Mouse (Mus musculus) heart, embryonic 15.5 days (tissue): ENCODE results near the gene Spock2. TPM values are rescaled to one million over a fixed set of nuclear protein-coding genes. Genes with fewer than 3 reads are reported as not detected.
"Not testable (repeated sequence)": the region's sequence is repeated elsewhere in the genome, so short reads cannot be mapped to it uniquely, and the experiment has no call there.

Experiments
- ATAC-seq: fragments of 200-750 bp; cut with Nextera tagmentation; replicated peaks from 2 replicates; pipeline ENCODE4 v1.8.0; 2017; ENCODE audit warnings: low read depth, moderate TSS enrichment; ENCODE audit not compliant: insufficient number of reproducible peaks, insufficient read depth, low FRiP score
- H3K27ac ChIP-seq: fragments of 300-500 bp; sonication (generic); 2 replicates; pipeline ENCODE4 v1.5.1; 2015; ENCODE audit warnings: mild to moderate bottlenecking, inconsistent platforms
- H3K27me3 ChIP-seq: fragments of 300-500 bp; sonication (generic); 2 replicates; pipeline ENCODE4 v1.6.1; 2015; ENCODE audit warnings: inconsistent platforms
- H3K36me3 ChIP-seq: fragments of 300-500 bp; sonication (generic); 2 replicates; pipeline ENCODE4 v1.6.1; 2015; ENCODE audit warnings: mild to moderate bottlenecking, inconsistent platforms
- H3K4me1 ChIP-seq: fragments of 300-500 bp; sonication (generic); replicated peaks from 2 replicates; pipeline ENCODE4 v1.6.1; 2015; ENCODE audit warnings: inconsistent platforms
- H3K4me2 ChIP-seq: fragments of 300-500 bp; sonication (generic); 2 replicates; pipeline ENCODE4 v1.6.1; 2015; ENCODE audit warnings: inconsistent platforms, mild to moderate bottlenecking, moderate library complexity
- H3K4me3 ChIP-seq: fragments of 300-500 bp; sonication (generic); 2 replicates; pipeline ENCODE4 v1.5.1; 2015; ENCODE audit warnings: mild to moderate bottlenecking, inconsistent platforms
- H3K9ac ChIP-seq: fragments of 300-500 bp; sonication (generic); 2 replicates; pipeline ENCODE4 v1.6.1; 2015; ENCODE audit warnings: mild to moderate bottlenecking, inconsistent platforms
- H3K9me3 ChIP-seq: fragments of 300-500 bp; sonication (generic); replicated peaks from 2 replicates; pipeline ENCODE4 v1.6.1; 2016; ENCODE audit warnings: inconsistent platforms
- WGBS: fragments of 180-500 bp; shearing (Covaris S2); methylation state at CpG from one replicate; pipeline ENCODE4 v1.1.7; 2015; ENCODE audit warnings: mixed read lengths; 5-methylcytosine and 5-hydroxymethylcytosine counted together
- polyA plus RNA-seq: library from polyadenylated mRNA; unstranded; fragments of >200 nt; fragmentation: Nextera tagmentation; extraction: Ambion mirVana; gene quantifications from 2 replicates; pipeline ENCODE4 v1.2.1, GENCODE M21; 2015

Gene Spock2
- polyA plus RNA-seq, 1 experiment from 2014 or later, result 3.8 TPM

DNA sequence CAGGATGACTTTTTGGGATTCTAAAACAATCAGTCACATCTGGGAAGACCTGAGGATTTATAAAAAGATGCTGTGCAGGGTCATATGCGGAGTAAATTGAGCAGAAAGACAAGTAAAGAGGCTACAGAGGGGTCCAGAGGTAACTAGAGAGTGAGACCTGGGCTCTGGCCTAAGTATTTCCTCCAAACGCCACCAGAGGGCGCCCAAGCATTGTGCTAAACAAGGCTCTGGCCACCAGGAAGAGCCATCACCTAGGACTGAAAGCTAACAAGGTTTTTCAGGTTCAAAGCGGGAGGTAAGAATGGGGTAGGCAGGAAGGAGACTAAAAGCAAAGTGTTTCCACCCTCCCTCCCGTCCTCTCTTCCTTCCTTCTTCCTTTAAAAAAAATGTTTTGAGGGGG is 42.1 kb downstream of the Spock2 start:
- Histone ChIP-seq H3K4me3 (no peak overlapping the region), H3K4me1 (no peaks in the 10 kb centered on the region), H3K9ac (no peak overlapping the region), H3K27ac (no peak overlapping the region), H3K4me2 (no peak overlapping the region), H3K9me3 (no peaks in the 10 kb centered on the region), H3K27me3 (peaks cover 17% of the 10 kb centered on the region), H3K36me3 (no peaks in the 10 kb centered on the region)
- ATAC-seq, result 0 out of 2 replicates have a peak, but pooled peaks have one; percentile 51
- WGBS, result 2% methylated on average over 5 of the region's 5 CpGs

DNA sequence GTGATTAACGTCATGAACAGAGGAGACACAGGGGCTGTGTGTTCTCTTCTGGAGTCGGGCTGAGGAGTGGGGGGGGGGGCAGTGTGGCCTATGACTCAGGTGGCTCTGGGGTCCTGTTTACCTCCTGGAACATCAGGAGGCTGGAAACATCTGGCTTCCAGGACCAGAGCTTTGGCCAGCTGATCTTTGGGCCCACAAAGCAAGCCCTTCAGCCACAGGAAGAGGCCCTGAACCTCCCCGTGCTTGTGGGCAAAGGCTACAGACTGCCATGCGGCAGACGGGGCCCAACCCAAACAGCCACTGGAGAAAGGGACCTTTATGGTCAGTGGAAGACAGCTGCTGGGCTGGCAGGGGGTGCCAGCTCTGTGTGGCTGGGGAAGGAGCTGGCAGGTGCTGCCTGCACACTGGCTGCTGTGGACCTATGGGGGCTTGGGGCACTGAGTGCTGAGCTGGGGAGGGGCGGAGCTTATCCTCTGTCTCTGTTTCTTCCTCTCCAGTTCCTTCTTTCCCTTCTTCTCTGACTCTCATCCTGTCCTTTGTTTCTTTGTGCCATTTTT is 45.2 kb downstream of the Spock2 start:
- Histone ChIP-seq H3K4me1 (no peaks in the 10 kb centered on the region), H3K4me3 (no peak overlapping the region), H3K4me2 (no peak overlapping the region), H3K9ac (no peak overlapping the region), H3K36me3 (no peaks in the 10 kb centered on the region), H3K27ac (no peak overlapping the region), H3K27me3 (peaks cover 12% of the 10 kb centered on the region), H3K9me3 (no peaks in the 10 kb centered on the region)
- 60% methylated on average over 6 of the region's 6 CpGs for WGBS
- no peak for ATAC-seq

DNA sequence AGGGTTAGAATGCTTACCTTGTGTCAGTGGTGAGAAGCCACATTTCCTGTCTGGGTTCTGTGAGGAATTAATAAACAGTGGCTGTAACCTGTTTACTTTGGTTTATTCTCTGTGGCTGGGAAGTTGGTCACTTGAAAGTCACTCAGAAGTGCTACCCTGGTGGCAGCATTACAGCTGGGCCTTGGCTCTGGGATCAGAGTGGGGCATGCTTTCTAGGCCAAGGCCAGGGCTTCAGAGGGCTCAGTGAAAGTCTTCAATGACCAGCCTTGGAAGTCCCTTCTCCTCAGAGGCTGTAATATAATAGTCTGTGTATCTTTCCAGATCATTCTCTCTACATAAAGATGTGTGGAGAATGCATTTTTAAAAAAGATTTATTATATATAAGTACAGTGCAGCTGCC is 50.0 kb downstream of the Spock2 start:
- H3K9ac ChIP-seq, result no peak overlapping the region
- H3K4me1 ChIP-seq, result no peaks in the 10 kb centered on the region
- no peaks in the 10 kb centered on the region for H3K36me3 ChIP-seq
- no peaks in the 10 kb centered on the region for H3K9me3 ChIP-seq
- H3K27ac ChIP-seq, result no peak overlapping the region
- no peak for ATAC-seq
- 0 out of 2 replicates have a peak, but pooled peaks cover 3% of the 10 kb centered on the region for H3K27me3 ChIP-seq
- H3K4me3 ChIP-seq, result no peak overlapping the region
- H3K4me2 ChIP-seq, result no peak overlapping the region

DNA sequence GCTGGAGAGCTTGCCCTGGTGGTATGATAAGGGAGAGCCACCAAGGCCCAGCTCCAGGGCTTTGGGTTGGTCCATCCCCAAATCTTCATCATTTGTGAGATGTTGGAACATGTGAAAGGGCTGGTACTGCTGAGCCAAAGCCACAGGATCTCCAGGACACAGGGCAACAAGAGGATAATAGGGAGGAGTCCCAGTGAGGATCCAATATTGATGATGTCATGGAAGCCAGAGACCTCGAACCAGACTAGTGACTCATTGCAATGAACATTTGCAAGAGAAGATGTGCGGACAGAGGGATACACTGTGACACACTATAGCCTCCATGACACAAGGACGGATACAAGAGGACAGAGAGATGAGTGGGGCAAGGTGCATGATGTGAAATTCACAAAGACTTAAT is 52.1 kb downstream of the Spock2 start:
- no peak overlapping the region for H3K4me3 ChIP-seq
- 74% methylated on average over 3 of the region's 3 CpGs for WGBS
- H3K9me3 ChIP-seq, result no peaks in the 10 kb centered on the region

DNA sequence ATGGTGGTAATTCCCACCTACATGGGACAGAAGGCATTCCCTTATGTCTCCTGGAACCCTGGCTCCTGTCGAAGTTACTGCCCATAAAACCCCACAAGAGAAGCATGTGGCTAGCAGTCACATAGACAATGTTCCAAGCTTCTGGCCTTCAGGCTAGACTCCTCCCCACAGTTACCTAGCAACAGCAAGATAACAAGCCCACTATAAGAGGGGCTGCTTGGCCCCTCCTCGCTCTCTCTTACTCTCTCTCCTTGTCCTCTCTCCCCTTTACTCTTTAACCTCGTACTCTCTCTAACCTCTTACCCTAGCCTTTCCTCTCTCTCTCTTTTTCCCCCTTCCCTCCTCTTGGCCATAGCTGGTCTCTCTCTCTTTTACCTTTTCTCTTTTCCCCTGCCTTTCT is 55.4 kb downstream of the Spock2 start:
- H3K4me1 ChIP-seq, H3K27ac ChIP-seq, H3K9me3 ChIP-seq, ATAC-seq, H3K4me3 ChIP-seq, H3K27me3 ChIP-seq, H3K4me2 ChIP-seq, H3K9ac ChIP-seq, H3K36me3 ChIP-seq: not testable (repeated sequence)
- 68% methylated on average over 3 of the region's 3 CpGs for WGBS

More for the DNA sequence above, 52.1 kb downstream of the Spock2 start:
- Histone ChIP-seq H3K27ac (no peak overlapping the region), H3K4me2 (no peak overlapping the region), H3K4me1 (no peaks in the 10 kb centered on the region), H3K36me3 (no peaks in the 10 kb centered on the region), H3K9ac (no peak overlapping the region), H3K27me3 (no peaks in the 10 kb centered on the region)
- no peak for ATAC-seq

DNA sequence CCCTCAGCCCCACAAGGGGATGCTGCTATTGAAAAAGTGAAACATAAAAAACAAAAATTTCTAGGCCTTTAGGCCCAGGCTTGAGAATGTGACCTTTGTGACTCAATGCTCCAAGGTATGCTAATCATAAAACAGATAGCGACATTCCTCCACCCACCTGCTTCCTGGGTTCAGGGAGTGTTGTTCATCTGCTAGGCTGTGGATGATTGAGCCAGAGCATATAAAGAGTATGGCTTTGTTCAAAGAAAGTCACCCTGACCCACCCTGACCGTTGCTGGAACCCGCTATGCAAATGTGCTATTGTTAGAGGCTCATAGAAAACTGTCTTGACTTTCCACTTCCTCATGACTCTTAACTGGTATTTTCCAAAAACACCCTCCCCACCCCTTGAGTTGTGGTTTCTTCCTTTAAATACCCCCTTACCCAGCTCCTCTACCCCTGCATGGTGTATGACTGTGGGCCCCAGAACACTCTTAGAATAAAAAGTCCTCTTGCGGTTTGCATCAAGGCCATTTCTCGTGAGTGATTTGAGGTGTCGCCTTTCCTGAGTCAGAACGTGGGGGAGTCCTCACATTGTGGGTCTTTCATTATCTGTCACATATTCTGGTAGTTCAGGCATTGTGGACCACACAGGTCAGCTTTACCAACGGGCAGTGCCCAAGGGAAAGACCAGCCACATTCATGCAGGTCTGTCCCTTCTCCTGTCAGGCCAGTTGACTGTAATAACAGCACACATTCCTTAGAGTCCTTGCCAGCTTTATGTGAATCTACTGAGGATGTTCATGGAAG is 56.4 kb downstream of the Spock2 start:
- not testable (repeated sequence) for H3K36me3 ChIP-seq, H3K9me3 ChIP-seq, ATAC-seq, H3K9ac ChIP-seq, H3K27me3 ChIP-seq, H3K4me2 ChIP-seq, H3K4me3 ChIP-seq, H3K4me1 ChIP-seq, H3K27ac ChIP-seq
- 78% methylated on average over 8 of the region's 8 CpGs for WGBS

DNA sequence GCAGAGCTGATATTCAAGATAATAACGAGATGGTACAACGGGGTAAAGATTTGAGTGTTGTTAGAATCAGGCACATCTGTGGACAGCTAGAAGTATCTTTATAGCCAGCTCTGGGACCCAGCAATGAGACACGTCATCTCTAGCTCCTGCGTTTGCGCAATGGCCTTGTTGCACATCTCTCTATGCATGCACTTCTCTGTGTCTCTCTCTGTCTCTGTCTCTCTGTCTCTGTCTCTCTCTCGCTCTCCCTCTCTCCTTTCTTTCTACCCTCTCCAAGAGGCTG is 56.9 kb downstream of the Spock2 start:
- no peaks in the 10 kb centered on the region for H3K4me1 ChIP-seq
- no peaks in the 10 kb centered on the region for H3K9me3 ChIP-seq
- no peak overlapping the region for H3K27ac ChIP-seq
- no peaks in the 10 kb centered on the region for H3K36me3 ChIP-seq
- WGBS, result 79% methylated on average over 6 of the region's 6 CpGs
- no peak for ATAC-seq
- no peaks in the 10 kb centered on the region for H3K27me3 ChIP-seq
- H3K4me3 ChIP-seq, result no peak overlapping the region
- H3K4me2 ChIP-seq, result no peak overlapping the region
- no peak overlapping the region for H3K9ac ChIP-seq

GRCm38 (mm10) chr10:60164869-60165268 is 58.9 kb downstream of the Spock2 start:
- Histone ChIP-seq H3K4me2 (no peak overlapping the region), H3K36me3 (no peaks in the 10 kb centered on the region), H3K9me3 (no peaks in the 10 kb centered on the region), H3K9ac (no peak overlapping the region), H3K27me3 (no peaks in the 10 kb centered on the region), H3K4me3 (no peak overlapping the region), H3K27ac (no peak overlapping the region), H3K4me1 (no peaks in the 10 kb centered on the region)
- WGBS, result 86% methylated on average over 1 of the region's 1 CpGs
- no peak for ATAC-seq

GRCm38 (mm10) chr10:60166068-60166467 is 60.0 kb downstream of the Spock2 start:
- H3K27ac ChIP-seq, result no peak overlapping the region
- H3K4me3 ChIP-seq, result no peak overlapping the region
- H3K4me2 ChIP-seq, result no peak overlapping the region
- H3K27me3 ChIP-seq, result no peaks in the 10 kb centered on the region
- H3K9ac ChIP-seq, result no peak overlapping the region
- WGBS, result 40% methylated on average over 3 of the region's 3 CpGs
- no peaks in the 10 kb centered on the region for H3K4me1 ChIP-seq
- H3K9me3 ChIP-seq, result no peaks in the 10 kb centered on the region
- H3K36me3 ChIP-seq, result no peaks in the 10 kb centered on the region
- ATAC-seq, result no peak

DNA sequence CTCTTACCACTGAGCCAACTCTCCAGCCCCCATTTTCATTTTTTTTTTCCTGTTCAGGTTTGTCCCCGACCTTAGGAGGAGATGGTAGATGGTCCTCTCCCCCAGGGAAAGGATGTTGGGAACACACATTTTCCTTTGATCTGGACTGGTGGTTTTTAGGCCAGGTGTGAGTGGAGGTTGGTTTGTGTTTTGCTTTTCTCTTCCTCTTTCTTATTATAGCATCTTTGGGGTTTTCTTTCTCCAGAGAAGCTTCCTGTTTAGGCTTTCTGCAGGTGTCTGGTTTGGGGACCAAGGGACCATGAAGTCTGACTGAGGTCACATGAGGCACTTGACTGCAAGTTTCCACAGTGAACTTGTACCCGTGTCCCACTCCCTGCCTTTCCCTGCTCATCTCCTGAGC is 62.3 kb downstream of the Spock2 start:
- ATAC-seq, result no peak

GRCm38 (mm10) chr10:60168960-60169359 is 62.9 kb downstream of the Spock2 start:
- no peak overlapping the region for H3K27ac ChIP-seq
- ATAC-seq, result no peak
- no peak overlapping the region for H3K9ac ChIP-seq
- H3K4me3 ChIP-seq, result no peak overlapping the region
- peaks cover 7% of the 10 kb centered on the region; the same call in 1 of the 2 replicates for H3K4me1 ChIP-seq
- H3K36me3 ChIP-seq, result no peaks in the 10 kb centered on the region
- no peaks in the 10 kb centered on the region for H3K9me3 ChIP-seq
- no peak overlapping the region for H3K4me2 ChIP-seq
- no peaks in the 10 kb centered on the region for H3K27me3 ChIP-seq
- 56% methylated on average over 3 of the region's 3 CpGs for WGBS

More for the DNA sequence above, 62.3 kb downstream of the Spock2 start:
- H3K27me3 ChIP-seq, result no peaks in the 10 kb centered on the region
- H3K9me3 ChIP-seq, result no peaks in the 10 kb centered on the region
- 42% methylated on average over 2 of the region's 2 CpGs for WGBS
- H3K36me3 ChIP-seq, result no peaks in the 10 kb centered on the region
- H3K4me1 ChIP-seq, result peaks cover 6% of the 10 kb centered on the region; the same call in 1 of the 2 replicates
- no peak overlapping the region for H3K27ac ChIP-seq
- no peak overlapping the region for H3K4me2 ChIP-seq
- no peak overlapping the region for H3K9ac ChIP-seq
- no peak overlapping the region for H3K4me3 ChIP-seq
